Mouse (Mus musculus) left cerebral cortex, postnatal 14 days (tissue): ENCODE measurements around the gene Dennd2c. TPM values are rescaled to one million over a fixed set of nuclear protein-coding genes. Genes with fewer than 3 reads are reported as not detected.
A peak's percentile ranks its signal among the peaks of the same experiment; 100 is the strongest.
"Not testable (repeated sequence)": the region's sequence is repeated elsewhere in the genome, so short reads cannot be mapped to it uniquely, and the experiment has no call there.

Source experiments
- DNase-seq, 2 experiments: peaks; one replicate each; pipeline ENCODE4 v3.0.0; 2021 to 2022; ENCODE audit warnings: low spot score in 2 of 2, mixed read lengths in 1 of 2
- intact Hi-C: fragments of 180-260 bp; cut with DNase I; formaldehyde crosslinking; loops from one replicate; pipeline ENCODE4 v1.15.1; 2025
- total RNA-seq, 2 experiments: library from RNA; stranded (reverse); gene quantifications; 2 replicates each; pipeline ENCODE4 v1.2.3; 2021

The Dennd2c gene
- total RNA-seq, 2 experiments from 2014 or later: 0.81 to 0.89 TPM

DNA sequence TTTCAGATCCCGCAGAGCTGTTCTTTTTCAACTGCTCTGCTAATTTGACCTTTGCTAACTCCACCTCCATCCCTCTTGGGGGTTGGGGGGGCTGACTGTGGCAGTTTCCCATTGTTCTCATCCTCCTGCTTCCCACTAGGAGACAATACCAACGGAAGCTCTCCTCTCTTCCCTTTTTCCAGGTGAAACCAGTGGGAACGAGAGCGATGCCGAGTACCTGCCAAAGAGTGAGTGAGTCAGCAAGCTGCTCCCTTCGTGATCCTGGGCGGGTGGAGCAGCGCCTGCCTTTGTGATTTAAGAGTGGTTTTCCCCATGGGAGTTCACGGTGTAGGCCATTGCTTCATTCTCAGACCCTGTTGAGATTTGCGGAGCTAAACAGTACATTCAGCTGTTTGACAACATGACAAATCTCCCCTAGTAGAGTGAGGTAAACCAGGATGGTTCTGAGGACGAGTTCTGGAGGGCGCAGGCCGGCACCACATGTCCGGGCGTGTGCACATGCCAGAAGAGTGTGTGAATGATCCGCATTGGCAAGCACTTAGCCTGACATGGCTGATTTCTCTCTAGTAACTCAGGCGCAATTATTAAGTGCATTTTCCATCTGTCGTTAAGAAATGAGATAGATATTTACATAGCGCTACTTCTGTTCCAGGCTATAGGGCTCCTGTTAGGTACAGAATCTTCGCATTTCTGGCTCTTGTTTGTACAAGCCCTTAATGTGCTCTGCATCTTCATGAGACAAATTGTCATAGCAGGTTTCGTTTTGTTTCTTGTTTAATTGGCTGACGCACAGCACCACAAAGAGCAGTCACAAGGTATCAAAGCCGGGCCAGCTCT, 44.1 kb downstream of the Dennd2c start:
- intact Hi-C loops: no loop called here

DNA sequence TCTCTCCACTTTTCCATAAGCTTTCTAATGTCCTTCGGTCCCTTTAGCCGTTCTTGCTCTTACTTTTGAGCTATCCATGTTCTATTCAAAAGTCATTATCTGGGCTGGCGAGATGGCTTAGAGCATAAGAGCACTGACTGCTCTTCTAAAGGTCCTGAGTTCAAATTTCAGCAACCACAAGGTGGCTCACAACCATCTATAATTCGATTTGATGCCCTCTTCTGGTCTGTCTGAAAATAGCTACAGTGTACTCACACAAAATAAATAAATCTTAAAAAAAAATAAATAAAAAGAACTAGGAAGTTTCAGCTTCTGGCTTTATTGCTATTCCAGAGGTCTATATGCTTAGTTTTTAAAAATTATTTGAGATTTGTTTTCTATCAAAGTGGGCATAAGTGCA, 45.4 kb downstream of the Dennd2c start:
- intact Hi-C loops: no loop called here
- no peak for DNase-seq

More for the DNA sequence above, 44.1 kb downstream of the Dennd2c start:
- DNase-seq: no peak

- DNase-seq: no peak
- intact Hi-C loops: no loop called here
These were observed 46.5 kb downstream of the Dennd2c start for GRCm38 (mm10) chr3:103148941-103149340.

DNA sequence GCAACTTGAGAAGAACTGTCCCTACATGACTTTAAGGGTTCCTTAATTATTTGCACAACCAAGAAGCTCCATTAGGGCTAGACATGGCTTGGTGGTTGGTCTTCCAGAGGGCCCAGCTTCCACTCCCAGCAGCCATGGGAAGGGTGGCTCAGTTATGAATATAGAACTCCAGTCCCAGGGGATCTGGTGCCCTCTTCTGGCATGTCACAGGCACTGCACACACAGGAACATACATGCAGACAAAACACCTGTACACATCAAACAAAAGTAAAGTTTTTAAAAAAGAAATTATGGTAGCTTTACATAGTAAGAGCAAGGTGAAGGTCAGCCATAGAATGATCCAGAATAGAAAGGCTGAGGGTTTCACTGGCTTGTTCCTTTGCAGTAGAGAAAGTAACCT, 51.4 kb downstream of the Dennd2c start:
- intact Hi-C loops: no loop called here
- DNase-seq: no peak

GRCm38 (mm10) chr3:103159232-103159900, 57.0 kb downstream of the Dennd2c start:
- DNase-seq: no peak
- intact Hi-C loops: no loop called here

- DNase-seq: peak; percentile 77 to 88
- intact Hi-C loops: loop anchor here (10.0 kb wide), 1 partner anchor 915 kb away; no protein-coding TSS in a partner anchor
These were observed 67.4 kb downstream of the Dennd2c start for GRCm38 (mm10) chr3:103169771-103170170.

- peak; percentile 99 to 100 for DNase-seq
- intact Hi-C loops: loop anchor here (1.0 kb wide), 1 partner anchor 113 kb away; the partner anchor contains the start of gene Nras
These were observed 69.3 kb downstream of the Dennd2c start, which contains the start of gene Bcas2 for GRCm38 (mm10) chr3:103171505-103172267. TSS of gene Bcas2 (plus strand) at chr3:103171655.

GRCm38 (mm10) chr3:103172615-103173014, 70.2 kb downstream of the Dennd2c start:
- intact Hi-C loops: no loop called here
- no peak for DNase-seq

DNA sequence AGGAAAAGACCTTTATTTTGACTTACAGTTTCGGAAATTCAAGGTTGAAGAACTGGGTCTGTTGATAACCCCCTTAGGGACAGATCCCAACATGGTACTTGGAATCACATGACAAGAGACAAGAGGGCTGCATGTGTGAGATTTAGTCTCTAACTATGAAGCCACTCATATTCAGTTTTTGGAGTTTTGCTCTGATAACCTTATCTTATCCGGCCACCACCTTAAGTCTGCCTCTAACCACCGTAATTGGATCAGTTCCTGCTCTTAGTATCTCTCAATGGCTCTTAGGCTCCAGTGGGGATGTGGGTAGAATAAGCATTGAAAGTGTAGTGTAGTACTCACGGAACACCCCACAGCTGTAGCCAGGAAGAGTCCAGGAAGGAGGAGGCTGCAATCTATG, 74.3 kb downstream of the Dennd2c start:
- DNase-seq: no peak
- intact Hi-C loops: no loop called here

GRCm38 (mm10) chr3:103179527-103179926, 77.1 kb downstream of the Dennd2c start:
- intact Hi-C loops: no loop called here
- no peak for DNase-seq

GRCm38 (mm10) chr3:103181171-103181570, 78.8 kb downstream of the Dennd2c start:
- intact Hi-C loops: no loop called here
- no peak for DNase-seq

GRCm38 (mm10) chr3:103182821-103183220, 80.4 kb downstream of the Dennd2c start:
- intact Hi-C loops: no loop called here

GRCm38 (mm10) chr3:103184467-103184866, 82.1 kb downstream of the Dennd2c start:
- DNase-seq, intact Hi-C loops: not testable (repeated sequence)

More at GRCm38 (mm10) chr3:103182821-103183220, 80.4 kb downstream of the Dennd2c start:
- no peak for DNase-seq

DNA sequence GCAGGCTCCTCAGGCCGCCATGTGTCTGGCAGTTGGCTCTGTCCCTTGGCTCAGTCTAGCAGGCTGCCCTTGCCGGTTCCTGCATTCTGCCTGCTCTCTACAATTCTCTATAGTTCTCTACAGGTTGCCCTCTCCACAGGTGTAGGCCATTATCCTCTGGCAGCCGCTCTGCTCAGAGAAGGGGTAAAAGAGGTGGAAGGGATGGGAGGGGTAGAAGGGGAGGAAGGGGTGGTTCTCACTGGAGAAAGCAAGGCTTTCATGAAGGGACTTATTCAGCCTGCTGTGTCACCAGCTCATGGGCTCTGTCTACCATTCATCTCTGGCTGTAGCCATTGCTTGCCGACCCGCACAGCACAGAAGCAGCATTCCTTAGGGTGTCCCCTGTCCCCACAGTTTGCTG, 86.0 kb downstream of the Dennd2c start:
- intact Hi-C loops: loop anchor here (5.0 kb wide), 1 partner anchor 194 kb away; no protein-coding TSS in a partner anchor
- DNase-seq: no peak

GRCm38 (mm10) chr3:103188856-103189255, 86.5 kb downstream of the Dennd2c start:
- intact Hi-C loops: loop anchor here (5.0 kb wide), 1 partner anchor 193 kb away; no protein-coding TSS in a partner anchor
- DNase-seq: no peak

DNA sequence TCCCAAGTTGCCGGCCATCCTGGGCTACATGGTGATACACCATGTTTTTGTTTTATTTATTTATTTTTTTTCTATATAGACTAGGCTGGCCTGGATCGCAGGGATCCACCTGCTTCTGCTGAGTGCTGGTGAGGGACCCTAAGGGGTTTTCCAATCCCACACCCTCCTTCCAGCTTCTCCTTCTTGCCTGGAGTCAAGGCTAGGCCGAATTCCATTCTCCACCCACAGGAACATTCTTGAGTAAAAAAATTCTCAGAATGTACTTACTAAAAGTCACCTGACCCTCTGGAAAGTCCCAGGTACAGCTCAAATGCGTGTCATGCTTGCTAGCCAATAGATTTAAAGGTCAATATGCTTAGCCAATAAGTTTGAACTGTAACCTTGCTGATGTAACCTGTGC, 89.8 kb downstream of the Dennd2c start:
- intact Hi-C loops: no loop called here
- no peak for DNase-seq

DNA sequence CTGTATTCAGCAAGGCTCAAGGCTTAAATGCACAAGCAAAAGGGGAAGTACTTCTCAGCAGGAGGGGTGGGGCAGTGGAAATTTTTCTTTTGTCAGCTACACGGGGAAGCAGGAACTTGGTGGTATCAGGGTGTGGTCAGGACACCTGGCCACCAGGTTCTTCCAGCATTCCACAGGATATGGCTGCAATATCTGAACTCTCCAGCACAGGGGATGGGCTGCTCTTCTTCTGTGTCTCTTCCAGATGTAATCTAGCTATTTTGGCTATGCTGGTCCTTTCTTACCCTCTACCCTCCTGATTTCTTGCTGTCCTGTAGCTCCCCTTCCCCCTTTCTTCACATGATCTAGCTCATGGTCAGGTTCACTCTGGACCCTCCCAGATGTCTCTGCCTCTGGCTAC, 90.8 kb downstream of the Dennd2c start:
- no peak for DNase-seq
- intact Hi-C loops: no loop called here

GRCm38 (mm10) chr3:103196320-103196823, 94.0 kb downstream of the Dennd2c start:
- no peak for DNase-seq
- intact Hi-C loops: no loop called here

DNA sequence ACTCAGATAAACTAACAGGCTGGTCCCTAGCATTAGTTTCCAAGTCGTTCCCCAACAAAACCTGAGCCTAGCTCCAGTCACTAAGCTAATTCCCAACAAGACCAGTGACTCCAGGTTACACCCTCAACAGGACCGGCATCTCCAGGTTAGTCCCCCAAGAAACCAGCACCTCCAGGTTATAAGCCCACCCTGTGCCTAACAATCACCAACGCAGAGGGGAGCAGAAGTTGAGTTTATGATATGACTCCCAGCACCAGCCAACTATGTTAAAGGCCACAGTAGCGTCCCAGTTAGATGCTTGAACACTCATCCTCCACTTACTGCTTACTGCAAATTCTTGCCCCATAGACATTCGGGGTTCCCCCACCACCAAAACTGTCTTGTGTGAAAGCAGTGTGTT, 97.0 kb downstream of the Dennd2c start:
- intact Hi-C loops: no loop called here
- DNase-seq: no peak
